Mouse (Mus musculus) right cerebral cortex, adult 2 months (tissue): ENCODE measurements at regions not wholly inside any gene's neighbourhood (a gene's known extent, or its start where the extent isn't known, plus 50 kb on each side); places are given as distances from the start of the nearest gene placed in this dataset.
A peak's percentile ranks its signal among the peaks of the same experiment; 100 is the strongest.

ENCODE experiments used
- DNase-seq, 2 experiments: peaks; one replicate each; pipeline ENCODE4 v3.0.0; 2021 to 2022; ENCODE audit warnings: low spot score in 2 of 2

GRCm38 (mm10) chr1:22222836-22223235 lies 261.1 kb upstream of the Kcnq5 start:
- no peak for DNase-seq

DNA sequence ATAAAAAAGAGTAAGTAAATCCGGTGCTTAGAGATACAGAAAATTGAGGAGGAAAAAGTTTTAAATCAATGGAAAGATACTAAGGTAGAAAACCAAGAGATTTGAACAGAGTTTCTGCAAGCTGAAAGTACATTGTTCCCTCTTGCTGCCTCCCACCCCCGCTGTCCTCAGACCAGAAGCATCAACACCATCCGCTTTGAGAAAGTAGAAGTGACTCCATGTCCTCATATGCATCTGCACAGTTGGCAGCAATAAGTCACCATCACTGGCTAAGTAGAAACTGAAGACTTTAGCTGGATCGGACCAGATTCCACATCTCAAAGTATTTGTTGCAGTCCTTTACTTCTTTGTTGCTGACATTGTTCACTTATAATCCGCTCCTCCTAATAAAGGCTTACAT lies 250.1 kb upstream of the Kcnq5 start:
- DNase-seq, result peak in 1 of 2 experiments; percentile 20

DNA sequence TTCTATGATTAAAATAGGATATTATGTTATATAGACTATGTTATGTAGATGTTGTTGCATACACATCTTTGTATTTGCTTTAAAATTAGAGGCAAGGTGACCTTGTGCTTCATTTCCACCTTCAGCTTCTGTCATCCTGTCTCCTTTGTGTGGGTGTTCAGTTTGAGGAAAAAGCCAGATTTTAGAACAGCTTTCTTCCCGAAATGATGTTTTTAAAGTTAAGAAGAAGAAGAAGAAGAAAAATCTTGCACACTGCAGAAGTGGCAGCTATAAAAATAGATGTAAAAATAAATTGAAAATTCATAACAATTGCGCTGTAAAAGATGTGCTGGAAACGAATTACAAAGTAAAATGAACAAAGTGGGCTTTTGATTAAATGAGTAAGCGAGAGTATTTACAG lies 249.5 kb upstream of the Kcnq5 start:
- DNase-seq, result no peak

DNA sequence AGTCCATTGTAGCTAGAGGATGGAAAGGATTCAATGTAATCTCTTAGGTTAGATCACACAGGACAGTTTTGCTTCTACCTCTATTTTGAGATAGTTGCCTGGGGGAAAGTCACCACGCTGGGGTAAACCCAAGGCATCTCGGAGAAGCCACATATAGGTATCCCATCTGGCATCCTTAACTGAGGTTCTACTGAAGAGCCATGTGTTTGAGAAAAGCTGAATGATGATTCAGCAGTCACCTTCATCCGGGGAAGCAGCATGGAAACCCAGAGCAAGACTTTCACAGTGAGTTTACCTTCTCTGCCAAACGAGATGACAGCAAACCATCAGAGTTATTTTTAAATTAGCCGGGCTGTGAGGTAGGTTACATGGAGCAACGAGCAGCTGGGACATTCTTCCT lies 248.9 kb upstream of the Kcnq5 start:
- peak; percentile 29 to 44 for DNase-seq

DNA sequence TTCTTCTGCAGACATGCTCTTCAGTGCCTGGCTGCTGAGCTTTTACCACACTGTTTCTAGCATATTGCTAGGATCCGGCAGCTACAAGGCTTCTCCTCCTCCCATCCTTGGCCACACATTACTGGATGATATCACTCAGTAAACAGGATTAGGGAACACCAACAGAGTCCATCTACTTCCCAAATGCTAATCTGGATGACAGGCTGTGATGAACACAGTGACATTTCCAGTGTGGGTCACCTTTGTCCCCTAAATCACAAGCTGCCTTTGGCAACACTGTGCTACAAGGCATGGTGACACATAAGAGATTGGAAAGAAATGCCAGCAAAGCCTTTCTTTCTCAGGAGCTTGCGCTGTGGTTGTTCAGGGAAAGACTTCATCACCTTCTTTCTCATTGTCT lies 246.5 kb upstream of the Kcnq5 start:
- DNase-seq, result no peak

DNA sequence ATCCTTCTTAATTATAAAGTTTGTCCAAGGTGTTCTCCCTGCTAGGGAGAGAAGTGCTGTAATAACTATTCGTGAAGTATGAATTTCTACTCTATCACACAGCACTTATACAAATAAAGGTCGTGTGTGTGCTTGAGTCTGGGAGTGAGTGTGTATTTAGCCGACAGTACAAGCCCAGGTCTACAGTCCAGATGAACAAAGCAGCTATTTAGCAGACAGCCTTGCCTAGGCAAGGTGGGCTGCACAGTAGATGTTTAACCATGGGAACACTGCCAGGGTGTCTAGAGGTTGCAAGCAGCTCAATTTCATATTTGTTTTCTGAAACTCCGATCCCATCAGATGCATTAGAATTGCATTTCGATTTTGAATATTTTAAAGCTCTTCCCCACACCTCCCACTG lies 245.2 kb upstream of the Kcnq5 start:
- no peak for DNase-seq

DNA sequence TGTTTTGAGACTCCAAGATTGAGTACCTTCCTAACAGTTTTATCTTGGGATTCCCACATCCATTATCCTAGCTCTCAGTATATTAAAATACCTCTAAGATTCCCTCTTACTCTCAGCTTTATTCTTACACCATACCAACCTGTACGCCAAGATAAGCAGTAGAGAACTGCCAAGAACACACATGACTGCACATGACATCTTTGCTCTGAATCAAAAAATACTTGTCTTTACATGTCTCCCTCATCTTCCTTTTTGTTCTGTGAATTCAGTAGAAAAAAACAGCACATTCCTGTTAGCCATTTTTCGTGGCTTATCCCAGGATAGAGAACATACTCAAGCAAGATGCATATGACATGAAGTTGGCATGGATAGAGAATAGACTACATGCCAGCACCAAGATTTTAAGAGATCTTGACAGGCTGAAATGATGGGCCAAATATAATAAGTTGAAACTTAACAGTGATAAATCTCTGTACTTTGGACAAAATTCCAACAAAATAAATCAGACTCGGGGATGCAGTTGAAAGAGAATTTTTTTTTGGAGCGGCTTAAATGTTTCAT lies 206.0 kb upstream of the Kcnq5 start:
- no peak for DNase-seq

DNA sequence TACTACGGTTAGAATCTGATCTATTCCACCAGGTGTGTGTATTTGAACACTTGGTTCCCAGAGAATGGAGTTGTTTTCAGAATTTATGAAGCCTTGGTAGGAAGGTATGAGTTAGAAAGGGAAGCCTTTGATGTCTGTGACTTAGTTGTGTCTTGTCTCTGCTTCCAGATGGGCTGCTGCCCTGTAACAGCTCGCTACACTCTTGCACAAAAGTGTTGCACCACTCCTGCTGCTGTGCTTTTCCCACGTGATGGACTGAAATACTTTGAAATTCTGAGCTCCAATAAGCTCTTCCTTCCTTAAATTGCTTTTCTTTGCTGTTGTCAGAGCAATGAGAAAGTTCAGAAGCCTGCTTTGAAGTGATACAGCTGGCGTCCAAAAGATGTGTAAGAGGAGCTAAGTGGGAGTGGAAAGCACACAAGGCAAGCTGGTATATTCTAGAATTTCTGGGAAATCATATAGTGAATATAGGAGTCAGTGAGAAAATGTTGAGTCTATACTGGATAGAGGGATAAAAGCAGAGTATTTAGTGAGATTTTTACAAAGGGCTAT lies 174.9 kb upstream of the Kcnq5 start:
- DNase-seq, result no peak

DNA sequence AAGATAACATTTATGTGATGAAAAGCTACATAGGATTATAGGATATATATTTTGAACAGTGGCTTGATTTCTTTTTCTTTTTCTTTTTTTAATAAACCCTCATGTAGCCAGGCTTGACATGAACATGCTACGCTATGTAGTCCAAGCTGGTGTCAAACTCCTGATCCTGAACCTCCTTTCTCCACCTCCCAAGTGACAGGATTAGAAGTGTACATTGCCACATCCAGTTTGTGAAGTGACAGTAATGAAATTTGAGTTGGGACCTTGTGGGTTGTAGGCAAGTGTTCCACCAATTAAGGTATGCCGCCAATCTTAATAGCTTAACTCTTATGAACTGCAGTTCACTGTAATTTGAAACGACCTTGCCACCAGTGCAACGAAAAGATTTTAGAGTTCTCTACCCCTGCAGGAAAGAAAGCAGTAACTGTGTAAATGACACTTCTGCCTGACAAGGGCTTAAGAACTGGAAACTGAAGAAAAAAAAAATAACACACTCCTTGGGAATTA lies 156.6 kb upstream of the Kcnq5 start:
- DNase-seq, result no peak

GRCm38 (mm10) chr1:22116466-22116865 lies 154.7 kb upstream of the Kcnq5 start:
- no peak for DNase-seq

DNA sequence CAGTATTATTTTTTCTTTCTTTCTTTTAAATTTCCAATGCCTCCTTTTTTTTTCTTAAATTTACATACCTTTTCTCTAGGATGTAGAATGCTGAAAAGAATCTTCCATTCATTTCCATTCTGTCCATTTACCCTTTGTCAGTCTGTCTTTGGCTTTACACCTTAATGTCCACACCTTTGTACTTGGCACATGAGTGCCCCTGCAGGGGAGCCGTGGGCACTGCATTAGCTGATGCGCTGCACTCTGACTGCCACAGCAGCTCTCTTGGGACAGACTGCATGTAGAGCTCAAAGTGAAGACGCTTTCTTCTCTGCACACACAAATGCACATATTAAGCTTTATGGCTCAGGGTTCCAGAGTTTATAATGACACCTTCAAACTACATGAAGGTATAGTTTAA lies 143.8 kb upstream of the Kcnq5 start:
- no peak for DNase-seq

DNA sequence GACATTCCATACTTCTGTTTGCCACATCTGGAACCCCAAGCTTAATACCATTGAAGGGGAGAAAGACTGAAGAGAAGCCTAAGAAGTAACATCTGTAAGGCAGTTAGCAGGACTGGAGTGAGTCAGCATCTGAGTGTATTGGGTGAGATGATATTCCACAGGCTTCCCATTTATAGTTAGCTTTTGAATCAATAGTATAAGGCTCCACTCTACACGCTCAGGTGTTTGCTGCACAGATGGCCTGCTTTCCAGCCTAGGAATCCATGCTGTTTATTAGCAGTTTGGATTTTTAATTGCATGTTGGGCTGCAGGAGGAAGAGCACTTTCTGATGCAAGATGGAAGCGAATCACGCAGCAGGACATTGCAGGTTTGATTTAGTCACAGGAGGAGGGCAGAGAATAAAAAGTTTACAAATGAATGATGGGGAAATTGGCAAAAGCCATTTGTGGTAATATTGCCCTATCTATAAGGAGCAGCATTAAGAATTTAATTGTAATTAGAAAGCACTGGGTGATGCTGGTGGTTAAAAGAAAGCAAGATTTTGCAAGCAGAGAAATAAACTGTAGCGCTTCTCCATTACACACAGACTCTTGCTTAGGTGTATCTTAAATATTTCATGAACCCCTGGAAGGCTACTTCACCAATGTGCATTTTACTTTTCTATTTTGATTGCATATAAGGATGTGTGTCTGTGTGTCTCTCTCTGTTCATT lies 109.8 kb upstream of the Kcnq5 start:
- no peak for DNase-seq

GRCm38 (mm10) chr1:22070028-22070427 lies 108.3 kb upstream of the Kcnq5 start:
- no peak for DNase-seq
